Mouse (Mus musculus): Measurements from ENCODE around the gene Pramel6. TPM values are rescaled to one million over a fixed set of nuclear protein-coding genes. Genes with fewer than 3 reads are reported as not detected.
A peak's percentile ranks its signal among the peaks of the same experiment; 100 is the strongest.
"Not testable (repeated sequence)": the region's sequence is repeated elsewhere in the genome, so short reads cannot be mapped to it uniquely, and the experiment has no call there.

Gene Pramel6
- not detected for total RNA-seq (2021)
- long read RNA-seq, experiment 1, result 0 reads
- long read RNA-seq, experiment 2, result 0 reads

DNA sequence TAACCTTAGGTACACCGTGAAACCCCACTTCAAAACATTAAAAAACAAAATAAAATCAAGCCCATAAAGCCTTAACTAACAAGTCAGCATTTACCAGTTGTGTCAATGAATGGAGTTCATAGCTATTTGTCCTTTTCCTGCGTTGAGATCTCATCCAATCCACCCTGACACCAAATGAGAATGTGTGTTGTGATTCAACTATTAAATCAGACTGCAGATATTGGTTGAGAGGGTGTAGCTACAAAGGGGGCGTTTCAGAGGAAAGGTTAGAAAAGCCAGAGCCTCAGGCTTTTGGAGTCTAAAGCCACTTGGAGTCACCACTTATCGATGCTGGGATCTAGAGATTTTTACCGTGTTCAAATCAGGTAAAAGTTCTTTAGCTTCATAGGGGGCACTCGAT lies at the start of gene Pramel6:
TSS of gene Pramel6 (plus strand) at position 301 of the 400 bp plus-strand sequence.
- no peak for DNase-seq (ENCODE audit: low spot score in 2 of 2)
- intact Hi-C loops (cut with DNase I), result no loop called here

DNA sequence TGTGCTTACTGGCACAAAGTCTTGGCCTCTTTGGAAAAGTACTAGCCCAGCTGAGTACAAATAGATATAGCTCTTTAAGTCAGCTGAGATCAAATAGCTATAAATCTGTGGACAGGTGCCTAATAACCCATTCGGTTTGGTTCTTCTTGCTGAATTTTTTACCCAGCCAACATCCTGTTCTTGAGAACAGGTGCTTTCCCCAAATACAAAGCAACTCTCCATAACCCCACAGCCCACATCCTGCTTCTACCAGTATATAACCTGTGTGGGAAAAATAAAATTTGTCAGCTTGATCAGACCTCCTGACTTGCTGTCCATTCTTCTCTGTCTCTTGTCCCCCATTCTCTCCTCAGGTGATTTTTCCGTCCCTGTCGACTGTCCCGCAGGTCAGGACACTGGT lies 44.6 kb upstream of the Pramel6 start:
- intact Hi-C loops (cut with DNase I), result no loop called here
- DNase-seq (ENCODE audit: low spot score in 2 of 2), result no peak

DNA sequence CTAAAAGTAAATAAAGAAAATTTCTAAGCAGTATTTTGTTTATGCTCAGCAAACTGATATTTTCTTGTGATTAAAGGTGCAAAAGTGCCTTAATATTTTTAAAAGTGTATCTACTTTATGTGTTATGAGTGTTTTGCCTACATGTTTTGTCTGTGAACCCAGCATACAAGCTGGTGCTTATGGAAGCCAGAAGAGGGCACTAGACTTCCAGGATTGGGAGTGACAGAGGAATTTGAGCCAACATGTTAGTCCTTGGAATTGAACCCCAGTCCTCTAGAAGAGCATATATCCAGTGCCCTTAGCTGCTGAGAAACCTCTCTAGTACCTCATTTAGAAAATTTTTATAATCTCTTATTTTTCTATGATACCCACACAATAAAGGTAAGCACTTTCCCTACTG lies 26.2 kb upstream of the Pramel6 start:
- intact Hi-C loops (cut with DNase I), result no loop called here
- DNase-seq (ENCODE audit: low spot score in 2 of 2), result no peak

DNA sequence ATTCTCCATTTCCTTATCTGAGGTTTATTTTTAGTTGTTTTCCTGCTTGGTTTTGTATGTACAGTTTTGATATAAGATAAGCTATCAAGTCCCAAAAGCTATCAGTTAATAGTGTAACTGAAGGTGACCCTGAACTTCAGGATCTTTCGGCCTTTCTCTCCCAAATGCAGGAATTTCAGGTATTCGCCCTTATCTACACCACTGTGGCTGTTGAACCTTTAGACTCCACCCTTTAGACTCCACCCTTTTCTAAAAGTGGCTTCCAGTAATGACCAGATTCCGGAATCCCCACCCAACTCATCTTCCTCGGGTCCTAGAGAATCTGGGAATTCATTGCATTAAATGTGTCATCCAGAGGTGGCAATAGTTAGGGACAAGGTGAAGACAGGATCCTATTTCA lies 25.2 kb upstream of the Pramel6 start:
- DNase-seq (ENCODE audit: low spot score in 2 of 2), result no peak
- intact Hi-C loops (cut with DNase I), result no loop called here

DNA sequence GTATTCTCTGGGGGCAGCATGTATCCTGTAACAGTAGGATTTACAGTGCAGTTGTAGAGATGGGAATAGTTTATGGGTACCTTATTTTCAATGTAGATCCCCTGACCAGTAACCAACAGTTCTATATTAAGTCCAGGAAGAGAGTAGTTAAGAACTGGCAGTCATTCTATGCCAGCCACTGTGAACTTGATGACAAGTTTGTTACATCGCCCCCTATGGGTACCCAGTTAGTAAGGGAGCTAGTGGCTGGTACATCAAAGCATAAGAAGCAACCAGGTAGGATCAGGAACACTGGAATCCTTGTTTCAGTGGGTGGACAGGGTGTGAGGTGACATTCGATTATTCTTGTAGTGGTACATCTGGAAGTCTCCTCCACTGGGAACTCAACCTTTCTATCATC lies 24.1 kb upstream of the Pramel6 start:
- intact Hi-C loops (cut with DNase I), result no loop called here
- DNase-seq (ENCODE audit: low spot score in 2 of 2), result no peak

DNA sequence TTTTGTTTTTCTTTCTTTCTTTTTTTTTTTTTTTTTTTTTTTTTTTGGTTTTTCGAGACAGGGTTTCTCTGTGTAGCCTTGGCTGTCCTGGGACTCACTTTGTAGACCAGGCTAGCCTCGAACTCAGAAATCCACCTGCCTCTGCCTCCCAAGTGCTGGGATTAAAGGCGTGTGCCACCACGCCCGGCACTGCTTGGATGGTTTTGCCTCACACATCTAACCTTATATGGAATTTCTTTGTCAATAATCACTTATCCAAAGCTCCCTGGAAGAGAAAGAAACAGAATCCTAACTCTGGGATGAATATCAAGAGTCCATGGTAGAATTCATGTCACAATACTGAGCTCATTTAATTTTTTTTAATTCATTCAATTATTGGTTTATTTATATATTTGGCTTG lies 9.4 kb upstream of the Pramel6 start, which contains the start of gene Pramel7:
TSS of gene Pramel7 (minus strand) at position 101 of the 400 bp plus-strand sequence.
- intact Hi-C loops (cut with DNase I); DNase-seq (ENCODE audit: low spot score in 2 of 2): not testable (repeated sequence)

DNA sequence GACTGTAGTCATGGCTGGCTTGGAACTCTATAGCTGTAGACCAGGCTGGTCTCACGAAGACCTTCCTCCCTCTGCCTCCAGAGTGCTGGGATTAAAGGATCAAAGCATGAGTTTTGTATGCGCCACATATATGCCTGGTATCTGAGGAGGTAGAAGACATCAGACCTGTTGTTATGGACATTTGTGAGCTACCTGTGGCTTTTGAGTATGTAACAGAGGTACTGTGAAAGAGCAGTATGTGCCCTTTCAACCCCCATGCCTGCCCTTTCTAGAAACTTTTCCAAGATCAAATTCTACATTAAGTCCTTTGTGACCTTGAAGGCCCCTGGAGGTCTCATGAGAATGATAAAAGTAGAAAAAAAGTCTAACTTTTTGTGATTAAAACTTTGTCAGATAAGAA lies 8.7 kb downstream of the Pramel6 start:
- DNase-seq (ENCODE audit: low spot score in 2 of 2), result no peak
- intact Hi-C loops (cut with DNase I), result no loop called here

DNA sequence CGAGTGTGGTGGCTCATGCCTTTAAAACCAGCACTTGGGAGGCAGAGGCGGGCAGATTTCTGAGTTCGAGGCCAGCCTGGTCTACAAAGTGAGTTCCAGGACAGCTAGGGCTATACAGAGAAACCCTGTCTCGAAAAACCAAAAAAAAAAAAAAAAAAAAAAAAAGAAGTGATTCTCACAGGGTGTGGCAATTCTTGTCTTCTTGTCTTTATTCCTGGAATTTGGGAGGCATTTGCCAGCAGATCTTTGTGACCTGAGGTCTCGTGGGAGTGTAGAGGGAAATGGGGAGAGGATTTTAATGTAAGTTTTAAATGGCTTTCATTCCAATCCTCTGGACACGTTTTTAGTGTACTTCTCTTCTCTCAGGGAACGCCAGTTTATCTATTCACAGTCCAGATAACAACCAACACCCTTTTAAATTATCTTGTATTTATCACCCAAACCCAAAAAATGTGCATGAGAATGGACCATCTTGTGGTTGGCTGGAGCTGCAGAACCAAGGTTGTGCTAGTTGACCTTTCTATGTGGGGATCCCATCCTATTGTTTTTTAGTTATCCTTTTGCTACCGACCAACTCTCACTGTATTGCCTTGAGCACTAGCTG lies 9.2 kb downstream of the Pramel6 start:
- intact Hi-C loops (cut with DNase I), result no loop called here
- DNase-seq (ENCODE audit: low spot score in 2 of 2), result no peak

DNA sequence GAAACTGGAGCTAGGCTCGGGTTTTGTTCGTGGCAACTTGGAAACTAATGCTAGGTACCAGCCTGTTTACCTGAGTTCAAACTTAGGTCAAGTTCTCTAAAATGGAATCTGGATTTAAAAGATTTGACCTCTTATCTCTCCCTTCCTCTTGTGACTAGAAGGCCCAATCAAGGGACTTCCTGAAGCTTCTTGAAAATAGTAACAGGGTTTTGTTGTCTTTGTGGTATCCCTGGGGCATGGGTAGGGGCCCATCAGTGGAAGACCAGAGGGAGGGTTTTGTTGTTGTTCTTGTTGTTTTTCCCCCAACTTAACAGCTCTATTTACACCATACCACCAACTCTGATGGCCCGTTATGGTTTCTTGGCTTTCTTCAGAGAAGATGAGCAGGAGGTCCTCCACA lies 10.2 kb downstream of the Pramel6 start:
- no peak for DNase-seq (ENCODE audit: low spot score in 2 of 2)
- intact Hi-C loops (cut with DNase I), result no loop called here

DNA sequence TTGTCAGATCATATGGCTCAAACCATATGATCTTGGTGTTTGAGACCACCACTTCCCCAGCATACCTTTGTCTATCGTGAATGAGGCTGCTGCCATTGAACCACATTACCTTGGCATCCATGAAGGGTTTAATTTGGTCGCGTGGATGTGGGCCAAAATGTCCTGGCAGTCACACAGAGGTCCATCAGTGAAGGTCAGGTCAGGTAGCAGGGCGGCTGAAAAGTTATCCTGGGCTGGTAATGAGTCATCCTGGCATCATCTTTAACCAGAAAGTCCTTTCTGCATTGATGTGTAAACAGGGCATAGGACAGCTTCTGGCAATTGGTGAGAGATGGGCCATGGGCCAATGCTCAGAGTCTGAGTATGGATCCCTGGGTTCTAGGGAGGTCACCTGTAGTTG lies 14.3 kb downstream of the Pramel6 start:
- DNase-seq (ENCODE audit: low spot score in 2 of 2), result no peak
- intact Hi-C loops (cut with DNase I), result no loop called here

DNA sequence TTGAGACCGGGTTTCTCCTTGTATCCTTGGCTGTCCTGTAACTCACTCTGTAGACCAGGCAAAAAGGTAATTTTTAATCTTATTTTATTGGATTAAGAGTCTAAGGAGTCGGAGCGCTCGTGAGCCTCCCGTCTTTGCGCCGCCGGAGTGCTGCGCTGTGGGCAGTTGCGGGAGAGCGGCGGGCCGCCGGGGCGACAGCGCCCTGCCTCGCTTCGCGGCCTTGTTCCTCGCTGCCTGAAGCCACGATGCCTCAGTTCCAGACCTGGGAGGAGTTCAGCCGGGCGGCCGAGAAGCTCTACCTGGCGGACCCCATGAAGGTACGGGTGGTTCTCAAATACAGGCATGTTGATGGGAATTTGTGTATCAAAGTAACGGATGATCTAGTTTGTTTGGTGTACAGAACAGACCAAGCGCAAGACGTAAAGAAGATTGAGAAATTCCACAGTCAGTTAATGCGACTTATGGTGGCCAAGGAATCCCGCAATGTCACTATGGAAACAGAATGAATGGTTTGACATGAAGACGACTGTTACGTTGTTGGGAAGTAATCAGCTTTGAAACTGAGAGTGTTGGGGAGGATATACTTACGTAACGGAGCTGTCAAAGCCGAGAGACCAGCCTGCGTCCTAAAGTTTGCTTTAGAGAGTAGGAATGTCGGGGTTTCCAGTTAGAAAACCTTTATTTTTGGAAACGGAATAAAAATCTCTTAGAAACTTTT lies 19.7 kb downstream of the Pramel6 start:
- DNase-seq (ENCODE audit: low spot score in 2 of 2), result peak in 1 of 2 experiments; percentile 4
- intact Hi-C loops (cut with DNase I), result not testable (repeated sequence)

DNA sequence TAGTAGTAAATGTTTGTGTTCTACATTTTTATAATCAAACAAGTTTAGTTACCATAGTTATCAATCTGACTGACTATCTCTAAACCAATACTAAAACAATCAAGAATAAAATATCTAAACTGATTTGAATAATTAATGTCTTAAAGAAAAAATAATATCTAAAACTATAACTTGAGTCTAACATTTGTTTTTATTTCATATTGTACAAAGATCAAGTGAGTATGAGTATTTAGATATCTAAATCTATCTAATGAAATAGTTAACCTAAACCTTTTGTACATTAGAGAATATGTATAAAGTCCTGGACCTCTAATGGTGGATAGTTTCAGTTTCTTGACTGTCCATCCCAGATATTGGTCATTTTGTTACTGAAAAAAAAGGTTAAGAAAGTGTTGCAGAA lies 25.1 kb downstream of the Pramel6 start, which contains the start of gene Olfr153:
TSS of gene Olfr153 (plus strand) at position 301 of the 400 bp plus-strand sequence.
- no peak for DNase-seq (ENCODE audit: low spot score in 2 of 2)
- intact Hi-C loops (cut with DNase I), result no loop called here

DNA sequence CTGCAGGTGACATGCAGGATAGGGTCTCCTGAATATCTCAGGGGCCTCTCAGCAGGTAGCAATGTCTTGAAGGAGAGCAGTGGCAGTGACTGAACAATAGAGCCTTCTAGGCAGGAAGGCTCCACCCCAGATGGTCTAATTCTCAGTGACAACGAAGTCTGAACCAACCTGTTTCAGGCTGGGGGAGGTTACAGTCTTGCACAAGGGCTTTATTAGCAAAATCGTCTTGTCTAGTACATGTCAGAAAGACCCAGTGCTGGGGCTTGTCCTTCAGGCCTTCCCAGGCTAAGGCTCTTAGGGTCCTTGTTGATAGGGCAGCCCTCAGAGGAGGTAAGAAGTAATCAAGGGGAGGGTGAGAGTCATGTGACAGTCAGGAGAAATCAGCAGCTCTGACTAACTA lies 28.5 kb downstream of the Pramel6 start:
- intact Hi-C loops (cut with DNase I), result no loop called here
- no peak for DNase-seq (ENCODE audit: low spot score in 2 of 2)

DNA sequence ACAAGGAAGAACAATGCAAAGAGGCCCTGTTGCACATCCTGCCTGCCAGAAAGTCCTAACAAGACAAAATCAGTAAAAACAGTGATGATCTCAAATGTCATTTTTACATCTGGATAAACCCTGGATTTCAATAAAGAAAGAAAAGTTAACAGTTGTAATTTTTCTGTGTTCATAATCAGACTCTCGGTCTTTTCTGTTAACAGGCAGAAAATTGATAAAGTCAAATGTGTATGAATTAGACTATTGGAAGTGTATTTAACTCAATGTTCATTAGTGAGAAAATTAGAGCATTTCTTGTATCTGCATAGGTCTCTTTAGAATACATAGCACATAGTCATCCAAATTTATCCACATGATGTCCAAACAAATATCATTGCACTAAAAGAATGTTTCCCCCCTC lies 39.1 kb downstream of the Pramel6 start, which contains the start of gene Olfr1128:
TSS of gene Olfr1128 (minus strand) at position 101 of the 400 bp plus-strand sequence.
- intact Hi-C loops (cut with DNase I), result no loop called here
- no peak for DNase-seq (ENCODE audit: low spot score in 2 of 2)

Other genes with a start within 250 kb of the Pramel6 start
- gene Olfr1116, start 239.0 kb upstream of the Pramel6 start, total RNA-seq (2021), result not detected
- gene Olfr1118, start 199.0 kb upstream of the Pramel6 start, total RNA-seq (2021), result not detected
- not detected for gene Olfr1120, start 151.8 kb upstream of the Pramel6 start, total RNA-seq (2021)
- gene Olfr1121, start 136.7 kb upstream of the Pramel6 start, total RNA-seq (2021), result not detected
- gene Olfr1122, start 120.7 kb upstream of the Pramel6 start, total RNA-seq (2021), result under 1 TPM in 1 of 2 experiments, not detected in 1; 0.07 TPM
- gene Olfr1123, start 89.9 kb upstream of the Pramel6 start, total RNA-seq (2021), result not detected
- gene Olfr1124, start 76.3 kb upstream of the Pramel6 start, total RNA-seq (2021), result not detected
- not detected for gene Olfr1126, start 52.6 kb upstream of the Pramel6 start, total RNA-seq (2021)
- gene Pramel7, start 9.5 kb upstream of the Pramel6 start, total RNA-seq (2021), result not detected
- gene Olfr153, start 25.2 kb downstream of the Pramel6 start, total RNA-seq (2021), result not detected
- gene Olfr1128, start 39.0 kb downstream of the Pramel6 start, total RNA-seq (2021), result not detected
- not detected for gene Olfr1129, start 67.3 kb downstream of the Pramel6 start, total RNA-seq (2021)
- gene Olfr1130, start 99.6 kb downstream of the Pramel6 start, total RNA-seq (2021), result not detected
- not detected for gene Olfr1131, start 120.5 kb downstream of the Pramel6 start, total RNA-seq (2021)
- gene Olfr1132, start 131.0 kb downstream of the Pramel6 start, total RNA-seq (2021), result not detected
- not detected for gene Olfr1133, start 140.8 kb downstream of the Pramel6 start, total RNA-seq (2021)
- gene Olfr1134, start 151.9 kb downstream of the Pramel6 start, total RNA-seq (2021), result not detected
- not detected for gene Olfr1135, start 167.1 kb downstream of the Pramel6 start, total RNA-seq (2021)
- not detected for gene Olfr1136, start 187.4 kb downstream of the Pramel6 start, total RNA-seq (2021)
- not detected for gene Olfr1137, start 206.6 kb downstream of the Pramel6 start, total RNA-seq (2021)
- gene Olfr1138, start 233.4 kb downstream of the Pramel6 start, total RNA-seq (2021), result not detected
- gene Olfr1140, start 237.2 kb downstream of the Pramel6 start, total RNA-seq (2021), result not detected
- gene Olfr1141, start 247.4 kb downstream of the Pramel6 start, total RNA-seq (2021), result not detected

Data from left cerebral cortex, postnatal 14 days (tissue).